Mouse (Mus musculus) erythroid progenitor cell, adult 5-6 weeks (primary cell): ENCODE measurements around the gene Acer2. TPM values are rescaled to one million over a fixed set of nuclear protein-coding genes. Genes with fewer than 3 reads are reported as not detected.
"Not testable (repeated sequence)": the region's sequence is repeated elsewhere in the genome, so short reads cannot be mapped to it uniquely, and the experiment has no call there.

ENCODE experiments used
- ATAC-seq: replicated peaks from 2 replicates; pipeline ENCODE4 v1.8.0; 2016; ENCODE audit warnings: moderate number of reproducible peaks, mild to moderate bottlenecking, moderate TSS enrichment, inconsistent platforms; ENCODE audit not compliant: poor library complexity, low FRiP score, severe bottlenecking
- total RNA-seq, 2 experiments: library from RNA; stranded (forward) in 1 of 2; stranded (reverse) in 1 of 2; fragments of 150-400 nt in 1 of 2; fragments of 186-747, 209-891 nt in 1 of 2; gene quantifications; 2 replicates each; pipeline versions ENCODE4 v1.2.3 to v1.2.4; 2015 to 2017; ENCODE audit warnings: low replicate concordance in 2 of 2

Acer2 gene
- total RNA-seq (2015; ENCODE audit: low replicate concordance) (1.4 TPM in 1 of 2 replicates, not detected in the other), total RNA-seq (2017; ENCODE audit: low replicate concordance) (0.68 TPM in 1 of 2 replicates, not detected in the other)

DNA sequence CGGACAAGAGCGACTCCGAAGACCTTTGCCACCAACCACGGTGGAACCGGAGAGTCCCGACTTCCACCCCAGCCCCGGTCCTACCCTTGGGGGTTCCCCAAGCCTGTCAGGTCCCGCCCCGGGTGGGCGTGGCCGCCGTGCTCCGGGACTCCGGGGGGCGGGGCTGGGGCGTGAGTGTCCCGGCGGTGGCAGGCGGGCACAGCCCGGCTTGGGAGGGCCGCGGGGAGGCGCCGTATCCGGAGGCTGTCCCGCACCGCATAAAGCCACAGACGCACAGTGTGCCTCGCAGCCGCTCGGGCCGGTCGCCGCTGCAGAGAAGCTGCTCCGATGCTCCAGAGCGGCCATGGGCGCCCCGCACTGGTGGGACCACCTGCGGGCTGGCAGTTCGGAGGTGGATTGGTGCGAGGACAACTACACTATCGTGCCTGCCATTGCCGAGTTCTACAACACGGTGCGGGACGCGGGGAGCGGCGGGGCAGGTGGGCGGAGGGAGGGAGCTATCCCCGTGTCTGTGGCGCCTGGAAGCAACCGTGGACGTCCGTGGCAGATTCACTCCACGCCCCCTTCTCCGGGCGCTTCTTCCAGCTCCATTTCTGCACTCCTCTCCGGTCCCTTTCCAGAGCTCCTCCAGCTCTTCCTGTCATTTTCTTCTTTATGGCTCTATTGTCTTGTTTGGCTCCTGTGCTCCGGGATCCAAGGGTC is at the start of gene Acer2:
TSS of gene Acer2 (plus strand) at position 251 of the 702 bp plus-strand sequence.
- ATAC-seq = peak; percentile 71

DNA sequence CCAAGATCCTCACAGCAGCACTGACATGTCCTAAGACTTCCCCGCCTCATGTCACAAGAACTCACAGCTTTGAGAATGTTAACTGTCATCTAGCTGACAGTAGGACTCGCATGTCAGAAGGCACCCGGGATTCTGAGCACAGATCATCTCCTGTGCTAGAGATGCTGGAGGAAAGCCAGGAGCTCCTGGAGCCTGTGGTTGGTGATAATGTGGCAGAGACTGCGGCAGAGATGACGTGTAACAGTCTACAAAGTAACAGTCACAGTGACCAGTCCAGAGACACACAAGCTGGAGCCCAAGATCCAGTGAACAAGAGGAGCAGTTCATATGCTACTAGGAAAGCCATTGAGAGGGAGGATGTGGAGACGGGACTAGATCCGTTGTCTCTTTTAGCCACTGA is 49.1 kb upstream of the Acer2 start:
- ATAC-seq = 0 out of 2 replicates have a peak, but pooled peaks have one; percentile 12

DNA sequence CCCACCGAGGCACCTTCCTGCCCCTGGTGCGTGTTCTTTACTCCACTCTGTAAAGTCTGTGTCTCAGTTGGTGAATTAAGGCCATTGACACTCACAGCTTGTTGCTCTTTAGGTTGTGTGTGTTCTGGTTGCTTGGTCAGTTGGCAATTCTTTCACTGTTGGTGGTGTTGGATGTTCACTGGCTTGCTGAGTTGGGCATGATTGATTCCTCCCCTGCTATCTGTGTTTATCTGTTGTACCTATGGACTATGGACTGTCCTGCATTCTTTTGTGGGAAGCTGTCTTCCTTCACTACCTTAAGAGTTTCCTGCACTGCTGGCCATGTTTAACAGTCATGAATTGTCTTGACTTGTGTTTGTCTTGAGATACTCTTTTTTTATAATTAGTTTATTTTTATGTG is 42.3 kb upstream of the Acer2 start:
- no peak for ATAC-seq

DNA sequence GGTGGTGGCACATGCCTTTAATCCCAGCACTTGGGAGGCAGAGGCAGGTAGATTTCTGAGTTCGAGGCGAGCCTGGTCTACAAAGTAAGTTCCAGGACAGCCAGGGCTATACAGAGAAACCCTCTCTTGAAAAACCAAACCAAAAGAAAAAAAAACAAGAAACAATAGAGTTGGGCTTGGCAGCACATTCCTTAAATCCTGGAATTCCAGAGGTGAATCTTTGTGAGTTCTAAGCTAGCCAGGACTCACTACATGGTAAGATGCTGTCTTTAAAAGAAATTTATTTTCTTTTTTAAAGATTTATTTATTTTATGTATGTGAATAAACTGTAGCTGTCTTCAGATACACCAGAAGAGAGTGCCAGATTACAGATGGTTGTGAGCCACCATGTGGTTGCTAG is 33.1 kb upstream of the Acer2 start:
- not testable (repeated sequence) for ATAC-seq

DNA sequence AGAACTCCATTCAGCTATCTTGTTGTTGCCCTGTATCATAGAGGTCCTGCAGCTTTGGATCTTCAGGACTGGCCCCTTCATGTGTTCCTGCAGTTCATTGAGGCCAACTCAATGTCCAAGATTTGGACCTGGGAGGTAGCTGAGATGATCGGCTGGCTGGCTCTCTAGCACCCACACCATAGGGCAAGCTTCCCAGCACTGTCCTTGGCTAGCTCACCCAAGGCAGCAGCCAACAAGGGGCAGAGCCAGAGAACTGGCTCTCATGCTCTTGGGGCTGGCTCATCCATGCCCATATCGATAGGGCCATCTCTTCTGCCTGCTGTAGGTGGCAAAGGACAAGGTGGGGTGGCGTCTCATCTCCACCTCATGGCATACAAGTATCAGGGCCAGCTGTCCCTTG is 28.8 kb upstream of the Acer2 start:
- no peak for ATAC-seq

GRCm38 (mm10) chr4:86847246-86847645 is 26.9 kb upstream of the Acer2 start:
- ATAC-seq = no peak

DNA sequence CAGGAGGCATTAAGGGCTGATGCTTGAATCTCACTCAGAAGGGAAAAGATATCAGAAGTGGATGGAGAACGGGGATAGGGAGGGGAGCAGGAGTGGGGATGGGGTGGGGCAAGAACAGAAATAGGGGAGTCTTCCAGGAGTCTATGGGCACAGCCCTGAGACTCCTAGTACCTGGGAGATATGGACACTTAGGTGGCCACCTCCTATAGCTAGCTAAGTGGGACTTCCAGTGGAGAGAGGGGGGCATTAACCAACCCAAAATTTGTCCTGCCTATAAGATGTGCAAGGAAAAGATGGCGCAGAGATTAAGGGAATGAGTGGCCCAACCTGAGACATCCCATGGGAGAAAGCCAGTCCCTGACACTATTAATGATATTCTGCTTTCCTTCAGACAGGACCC is 22.9 kb upstream of the Acer2 start:
- no peak for ATAC-seq

- ATAC-seq = no peak
These were observed 22.2 kb upstream of the Acer2 start for GRCm38 (mm10) chr4:86852018-86852417.

DNA sequence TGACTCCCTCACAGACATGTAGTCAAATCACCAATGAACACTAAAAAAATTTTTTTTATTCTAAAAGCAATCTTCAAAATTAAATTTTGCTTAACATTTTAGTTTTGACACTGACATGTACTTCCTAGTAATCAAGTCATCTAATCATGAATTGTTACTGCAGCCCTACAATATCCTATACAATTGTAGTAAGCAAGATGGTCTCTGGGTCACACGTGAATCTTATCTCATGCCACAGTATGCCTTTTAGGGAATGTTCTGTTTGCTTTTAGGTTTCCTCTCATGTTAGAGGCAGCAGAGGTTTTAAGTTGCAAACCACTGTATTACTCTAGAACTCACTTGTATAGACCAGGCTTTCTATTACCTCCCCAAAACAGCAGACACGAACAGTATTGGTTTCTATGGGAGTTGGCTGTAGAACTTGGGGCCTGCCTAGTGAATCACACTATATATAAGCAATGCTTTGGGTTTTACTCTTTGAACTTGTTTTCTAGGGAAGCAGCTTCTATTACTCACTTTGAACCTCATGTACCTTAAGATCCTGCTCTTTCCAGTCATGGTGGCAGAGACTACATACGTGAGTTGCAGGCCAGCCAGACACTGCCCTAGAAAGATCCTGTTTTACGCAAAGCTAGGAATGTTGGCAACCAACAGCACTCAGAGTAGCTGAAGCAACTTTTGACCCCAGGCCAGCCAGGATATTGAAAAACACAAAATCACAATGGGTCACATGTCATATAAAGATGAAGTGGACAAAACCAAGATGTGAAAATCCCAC is 21.2 kb upstream of the Acer2 start:
- ATAC-seq = no peak

DNA sequence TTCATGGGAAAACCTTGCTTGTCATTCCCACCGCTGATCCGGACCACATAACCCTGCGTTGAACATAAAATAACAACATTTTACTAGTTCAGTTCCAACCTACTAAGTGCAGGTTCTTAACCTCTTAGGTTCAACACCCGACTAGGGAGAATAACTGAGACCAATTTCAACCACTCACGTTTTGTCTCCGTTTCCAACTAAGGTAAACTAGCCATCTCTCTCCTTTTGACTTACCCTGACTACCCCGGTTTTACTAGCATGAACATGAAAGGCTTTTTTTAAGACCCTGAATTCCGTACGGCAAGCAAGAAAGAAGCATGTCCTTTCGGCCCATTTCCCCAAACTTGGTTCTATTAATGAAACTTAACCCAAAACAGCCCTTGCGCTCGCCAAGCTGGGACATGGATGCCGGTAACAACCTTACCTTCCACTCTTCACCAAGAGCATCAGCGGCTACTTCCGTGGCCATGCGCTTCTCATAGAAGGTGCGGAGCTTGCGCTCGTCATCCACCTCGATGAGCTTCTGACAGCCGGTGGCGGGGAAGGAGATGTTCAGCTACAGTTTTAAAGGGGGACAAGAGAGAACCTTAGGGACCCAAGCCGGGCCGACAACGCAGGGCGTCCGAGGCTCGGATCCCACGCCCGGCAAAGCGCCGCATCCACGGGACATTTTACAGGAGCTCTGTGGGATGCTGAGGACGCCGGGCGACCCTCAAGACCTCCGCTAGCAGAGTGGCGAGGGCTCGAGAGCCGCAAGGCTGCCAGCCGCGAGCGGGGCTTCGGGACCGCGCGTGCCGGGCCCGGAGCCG is 17.7 kb upstream of the Acer2 start:
- no peak for ATAC-seq

- ATAC-seq = peak; percentile 97
These were observed 16.8 kb upstream of the Acer2 start, which contains the start of gene Rps6 for GRCm38 (mm10) chr4:86857113-86858069. Gene Rps6 (minus strand): TSS chr4:86857412.

DNA sequence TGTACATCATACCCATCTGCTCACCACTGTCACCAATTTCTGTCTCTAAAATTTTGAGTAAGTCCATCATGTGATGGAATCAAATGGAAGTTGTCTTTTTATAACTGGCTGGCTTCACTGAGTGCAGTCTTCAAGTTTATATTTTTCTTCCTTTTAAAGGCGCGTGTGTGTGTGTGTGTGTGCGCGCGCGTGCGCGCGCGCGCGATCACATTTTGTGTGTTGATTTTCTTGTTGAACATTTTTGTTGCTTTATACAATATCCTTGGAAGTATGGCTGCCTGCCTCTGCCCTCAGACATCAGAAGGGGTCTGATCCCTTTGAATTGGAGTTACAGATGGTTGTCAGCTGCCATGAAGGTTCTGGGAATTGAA is 16.1 kb upstream of the Acer2 start:
- ATAC-seq = no peak

GRCm38 (mm10) chr4:86864087-86864486 is 10.1 kb upstream of the Acer2 start:
- no peak for ATAC-seq

GRCm38 (mm10) chr4:86871988-86872387 is 2.2 kb upstream of the Acer2 start:
- ATAC-seq = no peak

DNA sequence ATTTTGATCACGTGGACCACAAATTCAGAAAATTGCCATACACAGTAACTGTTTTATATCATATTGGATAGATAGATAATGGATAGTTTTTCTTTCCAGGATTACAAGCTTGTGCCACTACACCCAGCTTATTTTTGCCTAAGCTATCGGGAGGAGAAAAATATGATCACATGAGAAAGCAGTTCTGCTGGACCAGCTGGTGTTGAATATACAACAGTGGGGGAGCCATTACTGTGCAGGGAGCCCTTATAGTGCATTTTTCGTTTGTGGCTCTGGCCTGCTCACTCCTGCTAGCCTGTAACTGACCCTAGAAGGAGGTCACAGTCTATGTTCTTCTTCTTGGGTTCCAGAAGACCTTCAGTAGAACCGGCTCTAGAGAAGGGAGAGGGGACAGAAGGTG is 1.1 kb upstream of the Acer2 start:
- ATAC-seq = no peak

- ATAC-seq = no peak
These were observed 5.3 kb downstream of the Acer2 start for GRCm38 (mm10) chr4:86879477-86879876.

DNA sequence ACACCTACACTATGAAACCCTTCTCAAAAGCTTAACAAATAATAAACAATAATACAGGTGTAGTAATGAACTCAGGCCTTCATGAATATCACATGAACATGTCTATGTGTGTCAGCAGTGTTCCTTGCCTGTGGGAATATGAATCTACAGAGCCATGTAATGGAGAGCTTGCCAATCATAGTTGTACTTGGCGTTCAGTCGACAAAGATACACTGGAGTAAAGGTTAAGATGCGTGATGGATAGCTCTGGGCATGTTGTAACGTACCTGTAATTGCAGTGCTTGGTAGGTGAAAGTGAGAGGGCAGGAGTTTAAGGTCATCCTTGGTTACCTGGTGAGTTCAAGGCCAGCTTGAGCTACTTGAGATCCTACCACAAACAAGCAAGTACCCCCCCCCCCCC is 7.0 kb downstream of the Acer2 start:
- no peak for ATAC-seq

DNA sequence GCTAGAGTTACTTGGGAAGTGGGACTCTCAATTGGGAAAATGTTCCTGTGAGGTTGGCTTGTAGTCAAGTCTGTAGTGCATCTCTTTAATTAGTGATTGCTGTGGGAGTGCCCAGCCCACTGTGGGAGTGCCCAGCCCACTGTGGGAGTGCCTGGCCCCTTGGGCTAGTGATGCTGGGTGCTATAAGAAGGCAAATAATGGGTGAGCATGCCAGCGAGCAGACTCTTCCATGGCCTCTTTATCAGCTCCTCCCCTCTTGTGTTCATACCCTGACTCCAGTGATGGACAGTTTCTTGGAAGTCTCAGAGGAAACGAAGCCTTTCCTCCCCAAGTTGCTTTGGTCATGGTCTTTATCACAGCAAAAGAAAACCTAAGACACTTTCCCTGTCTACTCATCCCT is 8.2 kb downstream of the Acer2 start:
- ATAC-seq = no peak

- ATAC-seq = no peak
These were observed 10.7 kb downstream of the Acer2 start for GRCm38 (mm10) chr4:86884945-86885344.
